Mouse (Mus musculus) lung, embryonic 14.5 days (tissue): ENCODE measurements around the gene Plagl1. TPM values are rescaled to one million over a fixed set of nuclear protein-coding genes. Genes with fewer than 3 reads are reported as not detected.
A peak's percentile ranks its signal among the peaks of the same experiment; 100 is the strongest.

Experiments used
- ATAC-seq: fragments of 200-750 bp; cut with Nextera tagmentation; 2 replicates; pipeline ENCODE4 v1.8.0; 2017; ENCODE audit warnings: mild to moderate bottlenecking, moderate TSS enrichment, moderate library complexity; ENCODE audit not compliant: insufficient read depth
- DNase-seq: peaks from one replicate; pipeline ENCODE4 v3.0.0-alpha.2; 2015
- H3K27ac ChIP-seq: fragments of 300-500 bp; sonication (generic); 2 replicates; pipeline ENCODE4 v1.5.1; 2014; ENCODE audit warnings: low read depth, mild to moderate bottlenecking, moderate library complexity
- H3K27me3 ChIP-seq: fragments of 300-500 bp; sonication (generic); 2 replicates; pipeline ENCODE4 v1.6.1; 2014; ENCODE audit warnings: low read length, control low read depth; ENCODE audit not compliant: insufficient read depth
- H3K36me3 ChIP-seq: fragments of 300-500 bp; sonication (generic); 2 replicates; pipeline ENCODE4 v1.6.1; 2014; ENCODE audit warnings: control low read depth; ENCODE audit not compliant: insufficient read depth
- H3K4me1 ChIP-seq: fragments of 300-500 bp; sonication (generic); 2 replicates; pipeline ENCODE4 v1.6.1; 2014; ENCODE audit warnings: antibody characterized with exemption, control low read depth; ENCODE audit not compliant: insufficient read depth
- H3K4me2 ChIP-seq: fragments of 300-500 bp; sonication (generic); 2 replicates; pipeline ENCODE4 v1.6.1; 2014; ENCODE audit warnings: mild to moderate bottlenecking
- H3K4me3 ChIP-seq: fragments of 300-500 bp; sonication (generic); 2 replicates; pipeline ENCODE4 v1.5.1; 2014; ENCODE audit warnings: low read depth, low read length
- H3K9ac ChIP-seq: fragments of 300-500 bp; sonication (generic); 2 replicates; pipeline ENCODE4 v1.6.1; 2014
- H3K9me3 ChIP-seq: fragments of 300-500 bp; sonication (generic); 2 replicates; pipeline ENCODE4 v1.6.1; 2016; ENCODE audit warnings: low read depth, low read length, control low read depth
- CTCF ChIP-seq: IDR thresholded peaks from 2 replicates; pipeline ENCODE4 v1.5.1; 2016; ENCODE audit warnings: antibody characterized with exemption, low read depth
- WGBS: fragments of 180-500 bp; shearing (Covaris S2); extraction: QIAGEN DNeasy Blood & Tissue Kit; methylation state at CpG from one replicate; pipeline ENCODE4 v1.1.7; 2014; 5-methylcytosine and 5-hydroxymethylcytosine counted together
- polyA plus RNA-seq: library from polyadenylated mRNA; unstranded; fragments of >200 nt; fragmentation: Nextera tagmentation; extraction: Ambion mirVana; gene quantifications from 2 replicates; pipeline ENCODE4 v1.2.1, GENCODE M21; 2014

The Plagl1 gene
- polyA plus RNA-seq, 1 experiment from 2014 or later = 206 TPM

DNA sequence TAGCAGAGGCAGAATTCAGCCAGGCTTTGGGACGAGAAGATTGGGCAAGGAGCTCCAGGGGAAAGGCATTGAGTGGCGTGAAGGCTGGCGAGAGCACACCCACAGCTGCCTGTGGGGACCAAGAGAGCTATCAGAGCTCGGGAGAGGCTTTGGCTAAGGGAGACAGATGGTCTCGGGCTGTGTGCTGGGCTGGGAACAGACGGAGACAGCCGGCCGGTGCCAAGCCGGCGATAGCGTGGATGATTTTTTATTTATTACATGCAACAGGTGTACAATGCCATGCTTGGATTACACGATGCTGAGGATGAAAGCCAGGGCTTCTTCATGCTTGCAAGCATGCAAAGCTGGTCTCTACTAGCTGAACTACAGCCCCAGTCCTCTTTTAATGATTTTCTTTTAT is 22.2 kb downstream of the Plagl1 start:
- no peak overlapping the region for H3K4me2 ChIP-seq
- no peaks in the 10 kb centered on the region for H3K27me3 ChIP-seq
- H3K4me1 ChIP-seq = no peaks in the 10 kb centered on the region
- H3K9me3 ChIP-seq = no peaks in the 10 kb centered on the region
- H3K4me3 ChIP-seq = no peak overlapping the region
- no peak overlapping the region for H3K27ac ChIP-seq
- WGBS = 72% methylated on average over 12 of the region's 12 CpGs
- no peak for ATAC-seq
- TF ChIP-seq CTCF = no peak
- no peak overlapping the region for H3K9ac ChIP-seq
- DNase-seq = no peak
- no peaks in the 10 kb centered on the region for H3K36me3 ChIP-seq

- Histone ChIP-seq H3K36me3 (no peaks in the 10 kb centered on the region), H3K27me3 (no peaks in the 10 kb centered on the region), H3K4me3 (peak overlapping the region; percentile 62), H3K27ac (peak overlapping the region; percentile 74), H3K9me3 (peaks cover 36% of the 10 kb centered on the region), H3K9ac (peak overlapping the region; percentile 74), H3K4me1 (peaks cover 5% of the 10 kb centered on the region; the same call in 1 of the 2 replicates), H3K4me2 (peak overlapping the region; percentile 64)
- peak; percentile 96 for ATAC-seq
- DNase-seq = peak; percentile 93
- TF ChIP-seq CTCF = no peak
- WGBS = 54% methylated on average over 70 of the region's 70 CpGs
These were observed 30.5 kb downstream of the Plagl1 start for GRCm38 (mm10) chr10:13090596-13091424.

DNA sequence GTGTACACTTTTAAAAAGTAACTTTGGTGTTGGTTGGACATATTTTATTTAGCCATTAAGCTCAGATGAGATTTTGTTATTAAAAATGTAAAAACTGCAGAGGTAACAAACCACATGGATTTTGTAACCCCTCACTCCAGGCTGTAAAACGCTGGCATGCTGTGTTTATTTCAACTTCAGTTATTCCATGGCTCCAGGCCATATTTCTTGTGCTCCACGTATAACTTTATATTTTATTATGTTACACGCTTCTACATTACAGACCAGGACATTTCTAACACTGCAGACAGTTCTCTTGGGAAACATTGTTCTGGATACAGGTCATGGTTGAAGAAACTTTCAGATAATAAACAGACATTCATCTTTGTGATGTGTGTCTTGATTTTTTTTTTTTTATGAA is 32.7 kb downstream of the Plagl1 start:
- Histone ChIP-seq H3K27me3 (no peaks in the 10 kb centered on the region), H3K36me3 (no peaks in the 10 kb centered on the region), H3K27ac (no peak overlapping the region), H3K9ac (0 out of 2 replicates have a peak overlapping the region, but pooled peaks have one; percentile 7), H3K4me2 (peak overlapping the region; percentile 64), H3K9me3 (peaks cover 36% of the 10 kb centered on the region), H3K4me1 (peaks cover 5% of the 10 kb centered on the region; the same call in 1 of the 2 replicates), H3K4me3 (peak overlapping the region; percentile 62)
- no peak for TF ChIP-seq CTCF
- no peak for ATAC-seq
- DNase-seq = peak; percentile 72
- 44% methylated on average over 3 of the region's 3 CpGs for WGBS

DNA sequence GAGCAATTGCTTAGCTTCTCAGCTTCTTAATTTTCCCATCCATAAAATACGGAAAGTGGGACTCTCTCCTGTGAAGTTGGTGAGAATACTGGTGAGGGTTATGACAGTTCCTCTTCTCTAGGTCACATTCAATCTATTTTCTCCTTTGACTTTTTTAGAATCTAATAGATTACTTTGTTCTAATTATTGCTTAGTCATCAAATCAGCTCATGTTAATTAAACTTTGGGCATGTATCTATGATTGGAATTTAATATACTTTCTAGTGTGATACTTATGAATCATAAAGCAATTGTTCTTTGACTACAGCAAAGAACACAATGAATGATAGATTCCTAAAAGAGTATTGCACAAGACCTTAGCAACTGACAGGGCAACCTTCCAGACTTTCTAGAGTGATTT is 38.6 kb downstream of the Plagl1 start:
- no peak overlapping the region for H3K27ac ChIP-seq
- no peaks in the 10 kb centered on the region for H3K36me3 ChIP-seq
- TF ChIP-seq CTCF = no peak
- WGBS = 80% methylated on average over 1 of the region's 1 CpGs
- H3K27me3 ChIP-seq = no peaks in the 10 kb centered on the region
- no peak for ATAC-seq
- H3K4me1 ChIP-seq = peaks cover 14% of the 10 kb centered on the region
- no peak overlapping the region for H3K4me3 ChIP-seq
- no peaks in the 10 kb centered on the region; the same call in 1 of the 2 replicates for H3K9me3 ChIP-seq
- H3K9ac ChIP-seq = no peak overlapping the region
- DNase-seq = no peak
- H3K4me2 ChIP-seq = no peak overlapping the region

DNA sequence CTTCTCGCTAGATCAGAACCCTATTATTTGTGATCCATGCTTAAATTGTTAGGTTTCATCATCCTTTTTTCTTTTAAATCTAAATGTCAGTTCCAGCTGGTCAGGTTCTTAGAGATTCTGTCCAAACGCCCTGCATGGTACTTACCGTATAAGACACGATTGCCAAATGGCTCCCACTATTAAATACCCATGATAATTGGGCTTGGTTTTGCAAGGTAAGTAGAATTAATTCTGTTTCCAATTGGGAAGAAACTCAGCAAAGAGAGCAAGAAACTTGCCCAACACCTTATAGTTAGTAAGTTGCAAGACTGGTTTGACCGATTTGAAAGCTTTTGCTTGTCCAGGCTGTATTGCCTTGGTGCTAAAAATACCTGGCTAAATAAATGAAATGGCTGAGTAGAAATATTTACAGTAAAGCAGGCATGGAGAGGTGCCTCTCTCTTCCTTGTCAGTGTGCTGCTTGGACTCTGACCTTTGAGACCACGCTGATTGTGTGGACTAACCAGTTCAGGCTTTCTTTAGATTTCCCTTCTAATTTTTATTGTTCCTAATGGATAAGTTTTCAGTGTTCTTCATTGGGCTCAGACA is 39.9 kb downstream of the Plagl1 start:
- 68% methylated on average over 6 of the region's 6 CpGs for WGBS
- no peaks in the 10 kb centered on the region for H3K27me3 ChIP-seq
- no peak for ATAC-seq
- H3K27ac ChIP-seq = peak overlapping the region; percentile 73
- H3K4me3 ChIP-seq = no peak overlapping the region
- no peak overlapping the region for H3K9ac ChIP-seq
- no peaks in the 10 kb centered on the region for H3K9me3 ChIP-seq
- H3K4me1 ChIP-seq = peaks cover 10% of the 10 kb centered on the region
- no peak for TF ChIP-seq CTCF
- peak; percentile 72 for DNase-seq
- peak overlapping the region; percentile 15; the same call in 1 of the 2 replicates for H3K4me2 ChIP-seq
- H3K36me3 ChIP-seq = no peaks in the 10 kb centered on the region

GRCm38 (mm10) chr10:13102360-13102759 is 42.1 kb downstream of the Plagl1 start:
- DNase-seq = no peak
- Histone ChIP-seq H3K27ac (no peak overlapping the region), H3K9ac (no peak overlapping the region), H3K4me3 (no peak overlapping the region), H3K4me2 (no peak overlapping the region), H3K27me3 (no peaks in the 10 kb centered on the region), H3K9me3 (no peaks in the 10 kb centered on the region), H3K4me1 (peaks cover 10% of the 10 kb centered on the region), H3K36me3 (peaks cover 4% of the 10 kb centered on the region; the same call in 1 of the 2 replicates)
- ATAC-seq = no peak
- 54% methylated on average over 4 of the region's 4 CpGs for WGBS
- TF ChIP-seq CTCF = no peak

GRCm38 (mm10) chr10:13103838-13104237 is 43.5 kb downstream of the Plagl1 start:
- H3K4me3 ChIP-seq = no peak overlapping the region
- no peaks in the 10 kb centered on the region for H3K27me3 ChIP-seq
- ATAC-seq (no peak), DNase-seq (no peak)
- no peak overlapping the region for H3K27ac ChIP-seq
- peaks cover 10% of the 10 kb centered on the region for H3K4me1 ChIP-seq
- WGBS = 68% methylated on average over 4 of the region's 4 CpGs
- H3K4me2 ChIP-seq = no peak overlapping the region
- no peak for TF ChIP-seq CTCF
- H3K36me3 ChIP-seq = peaks cover 10% of the 10 kb centered on the region; the same call in 1 of the 2 replicates
- no peaks in the 10 kb centered on the region for H3K9me3 ChIP-seq
- H3K9ac ChIP-seq = no peak overlapping the region
